Mouse (Mus musculus): ENCODE results near the gene Pias3. TPM values are rescaled to one million over a fixed set of nuclear protein-coding genes. Genes with fewer than 3 reads are reported as not detected.

Gene Pias3
- polyA plus RNA-seq, 1 experiment, result 31.8 TPM

GRCm38 (mm10) chr3:96728634-96729402 is 32.6 kb downstream of the Pias3 start:
- no peaks in the 10 kb centered on the region for H3K9me3 ChIP-seq (replicated peaks; ENCODE audit: control insufficient read depth, insufficient read depth, low read length, poor library complexity, severe bottlenecking)
- no peaks in the 10 kb centered on the region for H3K27me3 ChIP-seq (ENCODE audit: control insufficient read depth, insufficient read depth, low read length, poor library complexity, severe bottlenecking)
- no peaks in the 10 kb centered on the region for H3K36me3 ChIP-seq (ENCODE audit: control insufficient read depth, insufficient read depth, low read length, poor library complexity, severe bottlenecking)
- H3K27ac ChIP-seq (ENCODE audit: insufficient read depth, low read length), result no peak overlapping the region
- peaks cover 8% of the 10 kb centered on the region for H3K4me1 ChIP-seq (ENCODE audit: control insufficient read depth, insufficient read depth, low read length)
- no peak overlapping the region for H3K4me3 ChIP-seq (ENCODE audit: low read depth, low read length)
- peak overlapping the region; percentile 87 for H3K9ac ChIP-seq (ENCODE audit: low read depth, poor library complexity, severe bottlenecking)
- TF ChIP-seq CTCF (IDR thresholded peaks at IDR 0.05; ENCODE audit: low read depth, low read length), result no peak
- TF ChIP-seq POLR2A (IDR thresholded peaks at IDR 0.05; ENCODE audit: insufficient read depth, low read length), result no peak
- no peak for TF ChIP-seq EP300 (IDR thresholded peaks at IDR 0.05; ENCODE audit: insufficient read depth, low read depth, low read length)

GRCm38 (mm10) chr3:96729403-96729784 is 33.2 kb downstream of the Pias3 start:
- Histone ChIP-seq H3K9ac (ENCODE audit: low read depth, poor library complexity, severe bottlenecking) (no peak overlapping the region), H3K4me1 (ENCODE audit: control insufficient read depth, insufficient read depth, low read length) (peaks cover 8% of the 10 kb centered on the region), H3K27ac (ENCODE audit: insufficient read depth, low read length) (no peak overlapping the region), H3K36me3 (ENCODE audit: control insufficient read depth, insufficient read depth, low read length, poor library complexity, severe bottlenecking) (no peaks in the 10 kb centered on the region), H3K4me3 (ENCODE audit: low read depth, low read length) (no peak overlapping the region), H3K9me3 (replicated peaks; ENCODE audit: control insufficient read depth, insufficient read depth, low read length, poor library complexity, severe bottlenecking) (no peaks in the 10 kb centered on the region), H3K27me3 (ENCODE audit: control insufficient read depth, insufficient read depth, low read length, poor library complexity, severe bottlenecking) (no peaks in the 10 kb centered on the region)
- TF ChIP-seq POLR2A (IDR thresholded peaks at IDR 0.05; ENCODE audit: insufficient read depth, low read length) (no peak), CTCF (IDR thresholded peaks at IDR 0.05; ENCODE audit: low read depth, low read length) (no peak), EP300 (IDR thresholded peaks at IDR 0.05; ENCODE audit: insufficient read depth, low read depth, low read length) (no peak)

- no peak overlapping the region for H3K27ac ChIP-seq (ENCODE audit: insufficient read depth, low read length)
- peak overlapping the region; percentile 52; the same call in 1 of the 2 replicates for H3K9ac ChIP-seq (ENCODE audit: low read depth, poor library complexity, severe bottlenecking)
- H3K4me3 ChIP-seq (ENCODE audit: low read depth, low read length), result no peak overlapping the region
- no peaks in the 10 kb centered on the region for H3K36me3 ChIP-seq (ENCODE audit: control insufficient read depth, insufficient read depth, low read length, poor library complexity, severe bottlenecking)
- H3K4me1 ChIP-seq (ENCODE audit: control insufficient read depth, insufficient read depth, low read length), result peaks cover 8% of the 10 kb centered on the region
- H3K27me3 ChIP-seq (ENCODE audit: control insufficient read depth, insufficient read depth, low read length, poor library complexity, severe bottlenecking), result no peaks in the 10 kb centered on the region
- TF ChIP-seq POLR2A (IDR thresholded peaks at IDR 0.05; ENCODE audit: insufficient read depth, low read length), result no peak
- TF ChIP-seq CTCF (IDR thresholded peaks at IDR 0.05; ENCODE audit: low read depth, low read length), result no peak
- TF ChIP-seq EP300 (IDR thresholded peaks at IDR 0.05; ENCODE audit: insufficient read depth, low read depth, low read length), result no peak
- H3K9me3 ChIP-seq (replicated peaks; ENCODE audit: control insufficient read depth, insufficient read depth, low read length, poor library complexity, severe bottlenecking), result no peaks in the 10 kb centered on the region
These were observed 34.6 kb downstream of the Pias3 start for GRCm38 (mm10) chr3:96730785-96731184.

- Histone ChIP-seq H3K9me3 (replicated peaks; ENCODE audit: control insufficient read depth, insufficient read depth, low read length, poor library complexity, severe bottlenecking) (no peaks in the 10 kb centered on the region), H3K9ac (ENCODE audit: low read depth, poor library complexity, severe bottlenecking) (no peak overlapping the region), H3K27me3 (ENCODE audit: control insufficient read depth, insufficient read depth, low read length, poor library complexity, severe bottlenecking) (no peaks in the 10 kb centered on the region), H3K4me3 (ENCODE audit: low read depth, low read length) (no peak overlapping the region), H3K27ac (ENCODE audit: insufficient read depth, low read length) (no peak overlapping the region), H3K4me1 (ENCODE audit: control insufficient read depth, insufficient read depth, low read length) (peaks cover 6% of the 10 kb centered on the region), H3K36me3 (ENCODE audit: control insufficient read depth, insufficient read depth, low read length, poor library complexity, severe bottlenecking) (no peaks in the 10 kb centered on the region)
- TF ChIP-seq EP300 (IDR thresholded peaks at IDR 0.05; ENCODE audit: insufficient read depth, low read depth, low read length), result no peak
- TF ChIP-seq POLR2A (IDR thresholded peaks at IDR 0.05; ENCODE audit: insufficient read depth, low read length), result no peak
- TF ChIP-seq CTCF (IDR thresholded peaks at IDR 0.05; ENCODE audit: low read depth, low read length), result no peak
These were observed 37.8 kb downstream of the Pias3 start for GRCm38 (mm10) chr3:96733984-96734383.

- Histone ChIP-seq H3K4me1 (ENCODE audit: control insufficient read depth, insufficient read depth, low read length) (peaks cover 3% of the 10 kb centered on the region), H3K4me3 (ENCODE audit: low read depth, low read length) (no peak overlapping the region), H3K9ac (ENCODE audit: low read depth, poor library complexity, severe bottlenecking) (no peak overlapping the region), H3K36me3 (ENCODE audit: control insufficient read depth, insufficient read depth, low read length, poor library complexity, severe bottlenecking) (no peaks in the 10 kb centered on the region), H3K27me3 (ENCODE audit: control insufficient read depth, insufficient read depth, low read length, poor library complexity, severe bottlenecking) (no peaks in the 10 kb centered on the region), H3K9me3 (replicated peaks; ENCODE audit: control insufficient read depth, insufficient read depth, low read length, poor library complexity, severe bottlenecking) (no peaks in the 10 kb centered on the region), H3K27ac (ENCODE audit: insufficient read depth, low read length) (no peak overlapping the region)
- no peak for TF ChIP-seq CTCF (IDR thresholded peaks at IDR 0.05; ENCODE audit: low read depth, low read length)
- TF ChIP-seq EP300 (IDR thresholded peaks at IDR 0.05; ENCODE audit: insufficient read depth, low read depth, low read length), result no peak
- no peak for TF ChIP-seq POLR2A (IDR thresholded peaks at IDR 0.05; ENCODE audit: insufficient read depth, low read length)
These were observed 39.0 kb downstream of the Pias3 start for GRCm38 (mm10) chr3:96735200-96735599.

GRCm38 (mm10) chr3:96737013-96737740 is 41.0 kb downstream of the Pias3 start:
- H3K27ac ChIP-seq (ENCODE audit: insufficient read depth, low read length), result no peak overlapping the region
- no peaks in the 10 kb centered on the region for H3K9me3 ChIP-seq (replicated peaks; ENCODE audit: control insufficient read depth, insufficient read depth, low read length, poor library complexity, severe bottlenecking)
- H3K9ac ChIP-seq (ENCODE audit: low read depth, poor library complexity, severe bottlenecking), result no peak overlapping the region
- H3K4me1 ChIP-seq (ENCODE audit: control insufficient read depth, insufficient read depth, low read length), result peaks cover under 1% of the 10 kb centered on the region
- H3K36me3 ChIP-seq (ENCODE audit: control insufficient read depth, insufficient read depth, low read length, poor library complexity, severe bottlenecking), result no peaks in the 10 kb centered on the region
- no peaks in the 10 kb centered on the region for H3K27me3 ChIP-seq (ENCODE audit: control insufficient read depth, insufficient read depth, low read length, poor library complexity, severe bottlenecking)
- H3K4me3 ChIP-seq (ENCODE audit: low read depth, low read length), result no peak overlapping the region
- TF ChIP-seq EP300 (IDR thresholded peaks at IDR 0.05; ENCODE audit: insufficient read depth, low read depth, low read length) (no peak), CTCF (IDR thresholded peaks at IDR 0.05; ENCODE audit: low read depth, low read length) (no peak), POLR2A (IDR thresholded peaks at IDR 0.05; ENCODE audit: insufficient read depth, low read length) (no peak)

All from ES-Bruce4 (cell line).